Mouse (Mus musculus) gastrocnemius, postnatal 10 days (tissue): ENCODE results near the gene Med13. TPM values are rescaled to one million over a fixed set of nuclear protein-coding genes. Genes with fewer than 3 reads are reported as not detected.
"Not testable (repeated sequence)": the region's sequence is repeated elsewhere in the genome, so short reads cannot be mapped to it uniquely, and the experiment has no call there.

Source experiments
- DNase-seq: peaks from one replicate; pipeline ENCODE4 v3.0.0; 2021; ENCODE audit warnings: mixed read lengths
- total RNA-seq, 2 experiments: library from RNA; stranded (reverse); gene quantifications; 2 replicates each; pipeline ENCODE4 v1.2.3; 2021

The Med13 gene
- total RNA-seq, 2 experiments from 2014 or later, result 42.2 to 47.1 TPM

GRCm38 (mm10) chr11:86310280-86310679, 47.1 kb downstream of the Med13 start:
- no peak for DNase-seq

- not testable (repeated sequence) for DNase-seq
Observed at GRCm38 (mm10) chr11:86292201-86292600, 65.2 kb downstream of the Med13 start.

- DNase-seq, result no peak
Observed at GRCm38 (mm10) chr11:86291714-86292113, 65.7 kb downstream of the Med13 start.

- no peak for DNase-seq
Observed at GRCm38 (mm10) chr11:86285729-86286128, 71.7 kb downstream of the Med13 start.

GRCm38 (mm10) chr11:86278442-86279102, 78.8 kb downstream of the Med13 start:
- no peak for DNase-seq

- DNase-seq, result peak; percentile 97
Observed at GRCm38 (mm10) chr11:86257460-86258076, 99.8 kb downstream of the Med13 start, which contains the start of gene Ints2. Gene Ints2 (minus strand): TSS chr11:86257575.

- no peak for DNase-seq
Observed at GRCm38 (mm10) chr11:86257054-86257453, 100.3 kb downstream of the Med13 start.

- no peak for DNase-seq
Observed at GRCm38 (mm10) chr11:86253342-86253741, 104.1 kb downstream of the Med13 start.

- DNase-seq, result no peak
Observed at GRCm38 (mm10) chr11:86232446-86232845, 125.0 kb downstream of the Med13 start.

- no peak for DNase-seq
Observed at GRCm38 (mm10) chr11:86231781-86232350, 125.5 kb downstream of the Med13 start.

- DNase-seq, result no peak
Observed at GRCm38 (mm10) chr11:86226646-86227180, 130.7 kb downstream of the Med13 start.

GRCm38 (mm10) chr11:86225761-86226160, 131.6 kb downstream of the Med13 start:
- DNase-seq, result no peak

Other genes with a start within 250 kb of the Med13 start
- gene Brip1, start 156.4 kb downstream of the Med13 start, total RNA-seq, result 1 to 10 TPM; 1.7 to 2.5 TPM
- gene Ints2, start 100.0 kb downstream of the Med13 start, total RNA-seq, result 1 to 10 TPM; 7.4 to 7.7 TPM
- gene Rnft1, start 127.1 kb upstream of the Med13 start, total RNA-seq, result 10 to 100 TPM; 43.5 to 55.6 TPM
- 10 to 100 TPM; 36.8 to 43.3 TPM for gene Rps6kb1, start 187.2 kb upstream of the Med13 start, total RNA-seq
- 1 to 10 TPM; 3.5 to 3.7 TPM for gene Tubd1, start 187.4 kb upstream of the Med13 start, total RNA-seq